Mouse (Mus musculus): ENCODE measurements around the gene Nol3.

DNA sequence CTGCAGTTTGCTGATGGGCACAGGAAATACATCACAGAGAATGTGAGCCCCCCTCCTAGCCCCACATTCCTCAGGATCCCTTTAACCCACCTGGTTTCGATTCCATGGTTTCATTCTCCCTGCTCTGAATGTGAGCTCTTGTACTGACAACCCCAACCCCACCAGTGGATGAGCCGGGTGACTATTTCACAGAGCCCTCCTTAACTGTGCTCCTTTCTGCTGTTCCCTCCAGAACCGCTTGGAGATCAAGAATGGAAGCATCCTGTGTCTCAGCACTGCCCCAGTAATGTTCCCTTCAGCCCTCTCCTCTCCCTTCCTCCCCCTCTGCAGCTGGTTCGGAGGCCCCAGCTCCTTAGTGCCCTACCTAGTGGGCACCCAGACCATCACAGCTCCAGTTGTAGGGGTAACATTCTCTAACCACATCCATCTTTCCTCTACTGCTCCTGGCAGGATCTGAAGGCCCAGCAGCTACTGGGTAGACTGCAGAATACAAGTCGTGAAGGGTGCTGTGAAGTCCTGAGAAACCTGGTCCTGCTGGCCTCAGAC, 30.3 kb downstream of the Nol3 start:
- TF ChIP-seq CTCF (IDR thresholded peaks at IDR 0.05; ENCODE audit: low read depth), result peak; percentile 27; the same call in 1 of the 2 replicates
- TF ChIP-seq EP300 (optimal IDR thresholded peaks at IDR 0.05), result no peak

Data from stomach, postnatal 0 days (tissue).